Mouse (Mus musculus): ENCODE measurements at regions not wholly inside any gene's neighbourhood (a gene's known extent, or its start where the extent isn't known, plus 50 kb on each side); places are given as distances from the start of the nearest gene placed in this dataset.

DNA sequence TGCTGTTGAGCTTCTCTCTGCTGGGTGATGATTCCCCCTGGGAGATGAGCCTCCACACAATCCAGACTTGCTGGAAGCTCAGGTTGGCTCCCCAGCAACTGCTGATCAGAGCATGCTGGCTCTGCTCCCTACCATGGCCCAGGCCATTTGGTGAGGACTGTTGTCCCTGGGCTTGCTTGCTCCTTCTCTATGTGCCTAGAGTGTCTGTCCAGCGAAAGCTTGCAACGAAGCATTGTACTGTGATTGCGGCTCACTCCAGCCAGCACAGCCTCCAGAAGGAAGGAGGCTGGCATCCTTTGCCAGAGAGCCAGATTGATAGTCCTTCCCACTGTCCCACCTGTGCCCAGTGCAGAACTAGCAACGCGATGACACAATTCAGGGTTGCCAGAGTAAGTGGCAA, 295.1 kb upstream of the Npvf start:
- 78% methylated on average over 5 of the region's 5 CpGs for WGBS
- no peak overlapping the region for H3K27ac ChIP-seq (ENCODE audit: insufficient read depth, low read depth, low read length)
- TF ChIP-seq POLR2A (IDR thresholded peaks at IDR 0.05; ENCODE audit: insufficient read depth, low read depth, low read length): no peak
- no peak for TF ChIP-seq CTCF (IDR thresholded peaks at IDR 0.05; ENCODE audit: insufficient read depth, low read depth, low read length)
- H3K4me3 ChIP-seq (ENCODE audit: insufficient read depth, low read depth, low read length): no peak overlapping the region
- peaks cover 3% of the 10 kb centered on the region; the same call in 1 of the 2 replicates for H3K4me1 ChIP-seq (ENCODE audit: control insufficient read depth, insufficient read depth, low read length)

DNA sequence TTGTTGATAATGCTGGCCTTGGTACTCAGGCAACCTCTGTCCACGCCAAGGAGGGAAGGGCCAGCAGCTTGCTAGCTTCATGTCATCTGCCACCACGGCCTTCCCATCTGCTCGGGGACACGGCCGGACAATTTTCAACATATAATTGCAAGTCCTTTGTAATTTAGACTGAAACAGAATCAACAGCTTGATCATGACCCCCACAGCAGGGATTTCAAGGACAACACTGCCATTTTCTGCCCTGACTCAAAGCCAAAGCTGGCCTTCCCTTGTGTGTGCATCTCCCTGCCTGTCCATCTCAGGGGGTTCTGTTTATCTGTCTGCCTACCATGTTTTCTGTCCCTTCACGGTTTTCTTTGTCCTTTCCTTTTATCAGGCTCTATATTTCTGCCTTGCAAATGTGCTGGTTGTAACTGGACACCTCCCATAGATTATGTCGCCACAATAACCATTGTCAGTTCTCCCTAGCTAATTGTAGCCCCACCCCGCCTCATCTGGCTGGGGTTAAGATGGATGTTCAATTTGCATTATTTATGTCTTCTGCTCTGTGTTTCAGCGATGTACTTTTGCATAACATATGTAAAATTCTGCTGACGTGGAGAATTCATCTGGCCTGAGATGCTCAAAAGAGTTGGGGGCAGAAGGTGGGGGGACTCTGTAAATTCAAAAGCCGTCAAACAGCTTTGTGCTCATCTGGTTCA, 295.8 kb upstream of the Npvf start:
- peaks cover 3% of the 10 kb centered on the region; the same call in 1 of the 2 replicates for H3K4me1 ChIP-seq (ENCODE audit: control insufficient read depth, insufficient read depth, low read length)
- H3K4me3 ChIP-seq (ENCODE audit: insufficient read depth, low read depth, low read length): no peak overlapping the region
- no peak overlapping the region for H3K27ac ChIP-seq (ENCODE audit: insufficient read depth, low read depth, low read length)
- TF ChIP-seq POLR2A (IDR thresholded peaks at IDR 0.05; ENCODE audit: insufficient read depth, low read depth, low read length) (no peak), CTCF (IDR thresholded peaks at IDR 0.05; ENCODE audit: insufficient read depth, low read depth, low read length) (no peak)
- 67% methylated on average over 11 of the region's 11 CpGs for WGBS

- H3K27ac ChIP-seq (ENCODE audit: insufficient read depth, low read depth, low read length): no peak overlapping the region
- TF ChIP-seq POLR2A (IDR thresholded peaks at IDR 0.05; ENCODE audit: insufficient read depth, low read depth, low read length): no peak
- no peak for TF ChIP-seq CTCF (IDR thresholded peaks at IDR 0.05; ENCODE audit: insufficient read depth, low read depth, low read length)
- H3K4me1 ChIP-seq (ENCODE audit: control insufficient read depth, insufficient read depth, low read length): peaks cover 6% of the 10 kb centered on the region; the same call in 1 of the 2 replicates
- WGBS: 97% methylated on average over 4 of the region's 4 CpGs
- no peak overlapping the region for H3K4me3 ChIP-seq (ENCODE audit: insufficient read depth, low read depth, low read length)
Observed at GRCm38 (mm10) chr6:50957328-50957900, 303.2 kb upstream of the Npvf start.

GRCm38 (mm10) chr6:50960341-50960740, 306.1 kb upstream of the Npvf start:
- H3K4me1 ChIP-seq (ENCODE audit: control insufficient read depth, insufficient read depth, low read length): peaks cover 6% of the 10 kb centered on the region; the same call in 1 of the 2 replicates
- H3K4me3 ChIP-seq (ENCODE audit: insufficient read depth, low read depth, low read length): no peak overlapping the region
- TF ChIP-seq CTCF (IDR thresholded peaks at IDR 0.05; ENCODE audit: insufficient read depth, low read depth, low read length) (no peak), POLR2A (IDR thresholded peaks at IDR 0.05; ENCODE audit: insufficient read depth, low read depth, low read length) (no peak)
- H3K27ac ChIP-seq (ENCODE audit: insufficient read depth, low read depth, low read length): no peak overlapping the region
- 38% methylated on average over 5 of the region's 5 CpGs for WGBS

DNA sequence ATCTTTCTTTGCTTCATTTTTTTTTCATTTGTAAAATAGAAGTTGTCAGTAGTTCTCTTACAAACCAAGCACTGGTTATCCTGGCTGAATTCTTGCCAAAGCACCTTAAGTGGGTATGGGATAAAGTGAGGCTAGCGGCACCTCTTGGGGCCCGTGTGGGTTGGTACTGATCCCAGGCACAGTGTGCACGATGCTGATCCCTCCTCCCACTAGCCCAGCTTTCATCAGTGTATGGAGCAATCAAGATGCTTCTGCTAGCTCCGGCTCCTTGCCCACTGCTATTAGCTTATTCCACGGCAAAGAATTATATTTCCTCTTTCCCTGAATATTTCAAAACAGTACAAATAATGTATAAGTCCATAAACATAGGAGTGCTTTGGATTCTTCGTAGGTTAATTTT, 307.4 kb upstream of the Npvf start:
- peaks cover 6% of the 10 kb centered on the region; the same call in 1 of the 2 replicates for H3K4me1 ChIP-seq (ENCODE audit: control insufficient read depth, insufficient read depth, low read length)
- no peak overlapping the region for H3K27ac ChIP-seq (ENCODE audit: insufficient read depth, low read depth, low read length)
- no peak overlapping the region for H3K4me3 ChIP-seq (ENCODE audit: insufficient read depth, low read depth, low read length)
- 73% methylated on average over 6 of the region's 6 CpGs for whole genome bisulfite sequencing
- TF ChIP-seq POLR2A (IDR thresholded peaks at IDR 0.05; ENCODE audit: insufficient read depth, low read depth, low read length) (no peak), CTCF (IDR thresholded peaks at IDR 0.05; ENCODE audit: insufficient read depth, low read depth, low read length) (no peak)

DNA sequence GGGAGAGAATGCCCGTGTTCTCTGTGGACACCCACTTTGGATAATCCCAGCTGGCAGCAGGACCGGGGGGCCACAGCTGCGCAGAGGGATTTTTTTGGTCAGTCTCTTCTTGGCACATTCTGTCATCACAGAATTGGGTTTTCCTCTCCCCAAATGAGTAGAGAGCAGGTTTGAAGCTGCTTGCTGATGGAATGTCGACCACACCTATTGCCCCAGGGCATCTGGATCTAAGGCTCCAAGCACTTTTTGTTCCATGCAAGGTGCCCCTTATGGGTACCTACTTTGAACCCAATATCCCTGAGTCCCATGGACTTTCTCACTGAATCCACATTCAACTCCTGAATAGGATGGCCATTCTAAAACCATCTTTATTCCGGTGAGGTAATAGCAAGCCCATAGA, 314.3 kb upstream of the Npvf start:
- Histone ChIP-seq H3K4me3 (ENCODE audit: insufficient read depth, low read depth, low read length) (no peak overlapping the region), H3K27ac (ENCODE audit: insufficient read depth, low read depth, low read length) (no peak overlapping the region), H3K4me1 (ENCODE audit: control insufficient read depth, insufficient read depth, low read length) (no peaks in the 10 kb centered on the region)
- no peak for TF ChIP-seq CTCF (IDR thresholded peaks at IDR 0.05; ENCODE audit: insufficient read depth, low read depth, low read length)
- no peak for TF ChIP-seq POLR2A (IDR thresholded peaks at IDR 0.05; ENCODE audit: insufficient read depth, low read depth, low read length)
- WGBS: 95% methylated on average over 5 of the region's 5 CpGs

DNA sequence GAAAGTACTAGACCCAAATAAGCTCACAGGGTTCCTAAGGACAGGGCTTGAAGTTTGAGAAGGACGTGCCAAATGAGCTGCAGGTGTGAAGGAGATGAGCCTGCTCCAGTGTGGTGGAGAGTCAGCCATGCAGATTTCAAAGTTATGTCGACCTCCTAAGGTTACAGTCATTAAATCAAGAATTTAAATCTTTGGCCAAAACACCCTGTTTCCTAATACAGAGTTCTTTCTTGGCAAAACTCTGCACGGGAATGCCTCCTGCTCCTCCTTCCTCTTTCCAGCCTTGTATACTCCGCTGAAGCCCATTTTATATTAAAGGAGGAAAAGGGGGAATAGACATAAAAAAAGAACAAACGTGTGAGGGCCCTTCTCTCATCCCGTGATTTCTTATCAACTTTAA, 315.1 kb upstream of the Npvf start:
- 58% methylated on average over 6 of the region's 6 CpGs for WGBS
- H3K4me3 ChIP-seq (ENCODE audit: insufficient read depth, low read depth, low read length): no peak overlapping the region

GRCm38 (mm10) chr6:50969997-50970396, 315.8 kb upstream of the Npvf start:
- 89% methylated on average over 7 of the region's 7 CpGs for WGBS
- Histone ChIP-seq H3K4me3 (ENCODE audit: insufficient read depth, low read depth, low read length) (no peak overlapping the region), H3K4me1 (ENCODE audit: control insufficient read depth, insufficient read depth, low read length) (no peaks in the 10 kb centered on the region), H3K27ac (ENCODE audit: insufficient read depth, low read depth, low read length) (no peak overlapping the region)
- no peak for TF ChIP-seq POLR2A (IDR thresholded peaks at IDR 0.05; ENCODE audit: insufficient read depth, low read depth, low read length)
- no peak for TF ChIP-seq CTCF (IDR thresholded peaks at IDR 0.05; ENCODE audit: insufficient read depth, low read depth, low read length)

More for the DNA sequence above, 315.1 kb upstream of the Npvf start:
- Histone ChIP-seq H3K27ac (ENCODE audit: insufficient read depth, low read depth, low read length) (no peak overlapping the region), H3K4me1 (ENCODE audit: control insufficient read depth, insufficient read depth, low read length) (no peaks in the 10 kb centered on the region)
- no peak for TF ChIP-seq POLR2A (IDR thresholded peaks at IDR 0.05; ENCODE audit: insufficient read depth, low read depth, low read length)
- TF ChIP-seq CTCF (IDR thresholded peaks at IDR 0.05; ENCODE audit: insufficient read depth, low read depth, low read length): no peak

DNA sequence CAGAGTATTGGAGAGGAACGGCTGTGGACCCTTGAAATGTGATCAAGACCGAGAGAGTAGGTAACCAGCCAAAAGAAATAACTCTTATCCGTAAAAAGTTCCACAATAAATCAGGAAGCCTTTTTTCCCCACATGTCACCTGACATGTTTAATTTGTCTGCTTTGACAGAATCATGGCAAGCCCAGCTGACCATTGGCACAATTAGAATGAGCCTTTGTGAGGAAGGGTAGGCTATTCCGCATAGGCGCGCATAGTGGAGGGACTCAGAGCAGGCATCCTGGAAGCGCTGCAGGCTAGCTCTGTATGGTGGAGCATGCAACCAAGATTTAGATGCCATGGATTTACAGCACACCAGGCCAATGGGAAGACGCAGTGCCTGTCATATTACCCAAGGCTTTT, 316.5 kb upstream of the Npvf start:
- Histone ChIP-seq H3K27ac (ENCODE audit: insufficient read depth, low read depth, low read length) (no peak overlapping the region), H3K4me3 (ENCODE audit: insufficient read depth, low read depth, low read length) (no peak overlapping the region), H3K4me1 (ENCODE audit: control insufficient read depth, insufficient read depth, low read length) (no peaks in the 10 kb centered on the region)
- TF ChIP-seq CTCF (IDR thresholded peaks at IDR 0.05; ENCODE audit: insufficient read depth, low read depth, low read length): no peak
- no peak for TF ChIP-seq POLR2A (IDR thresholded peaks at IDR 0.05; ENCODE audit: insufficient read depth, low read depth, low read length)
- 78% methylated on average over 8 of the region's 8 CpGs for WGBS
